Mouse (Mus musculus) kidney, embryonic 16.5 days (tissue): ENCODE data around the gene Cfap299. TPM values are rescaled to one million over a fixed set of nuclear protein-coding genes. Genes with fewer than 3 reads are reported as not detected.
A peak's percentile ranks its signal among the peaks of the same experiment; 100 is the strongest.

Source experiments
- ATAC-seq: fragments of 200-750 bp; cut with Nextera tagmentation; 2 replicates; pipeline ENCODE4 v1.8.0; 2017; ENCODE audit warnings: moderate TSS enrichment; ENCODE audit not compliant: low FRiP score, low TSS enrichment
- H3K27ac ChIP-seq: fragments of 300-500 bp; sonication (generic); 2 replicates; pipeline ENCODE4 v1.5.1; 2014; ENCODE audit warnings: low read length
- H3K27me3 ChIP-seq: fragments of 300-500 bp; sonication (generic); 2 replicates; pipeline ENCODE4 v1.6.1; 2014; ENCODE audit warnings: low read length, control low read depth, mixed read lengths; ENCODE audit not compliant: insufficient read depth
- H3K36me3 ChIP-seq: fragments of 300-500 bp; sonication (generic); 2 replicates; pipeline ENCODE4 v1.6.1; 2014; ENCODE audit warnings: low read length, control low read depth, mixed read lengths; ENCODE audit not compliant: insufficient read depth
- H3K4me1 ChIP-seq: fragments of 300-500 bp; sonication (generic); 2 replicates; pipeline ENCODE4 v1.6.1; 2014; ENCODE audit warnings: low read length, control low read depth, mixed read lengths; ENCODE audit not compliant: insufficient read depth
- H3K4me2 ChIP-seq: fragments of 300-500 bp; sonication (generic); replicated peaks from 2 replicates; pipeline ENCODE4 v1.6.1; 2014; ENCODE audit warnings: low read depth, low read length
- H3K4me3 ChIP-seq: fragments of 300-500 bp; sonication (generic); 2 replicates; pipeline ENCODE4 v1.5.1; 2014; ENCODE audit warnings: mild to moderate bottlenecking, low read length
- H3K9ac ChIP-seq: fragments of 300-500 bp; sonication (generic); replicated peaks from 2 replicates; pipeline ENCODE4 v1.6.1; 2014; ENCODE audit warnings: low read length
- H3K9me3 ChIP-seq: fragments of 300-500 bp; sonication (generic); 2 replicates; pipeline ENCODE4 v1.6.1; 2016; ENCODE audit warnings: low read length, control low read depth
- WGBS: fragments of 180-500 bp; shearing (Covaris S2); extraction: QIAGEN DNeasy Blood & Tissue Kit; methylation state at CpG from one replicate; pipeline ENCODE4 v1.1.7; 2014; 5-methylcytosine and 5-hydroxymethylcytosine counted together
- polyA plus RNA-seq: library from polyadenylated mRNA; unstranded; fragments of >200 nt; fragmentation: Nextera tagmentation; extraction: Ambion mirVana; gene quantifications from 2 replicates; pipeline ENCODE4 v1.2.1, GENCODE M21; 2015

Gene Cfap299
- 0.48 and 0.56 TPM in 2 replicates for polyA plus RNA-seq

GRCm38 (mm10) chr5:98328848-98329624, at the start of gene Cfap299:
TSS of gene Cfap299 (plus strand) at chr5:98329304.
- Histone ChIP-seq H3K4me1 (peaks cover 4% of the 10 kb centered on the region; the same call in 1 of the 2 replicates), H3K4me3 (peak within 1 kb of the TSS; percentile 61), H3K36me3 (no peaks in the 10 kb centered on the region), H3K27ac (no peak within 1 kb of the TSS), H3K27me3 (peaks cover 14% of the 10 kb centered on the region), H3K9me3 (no peaks in the 10 kb centered on the region), H3K4me2 (peak within 1 kb of the TSS; percentile 62), H3K9ac (peak within 1 kb of the TSS; percentile 14)
- peak; percentile 99 for ATAC-seq
- WGBS = 1% methylated on average over 46 of the region's 46 CpGs

GRCm38 (mm10) chr5:98281993-98282392, 47.1 kb upstream of the Cfap299 start:
- Histone ChIP-seq H3K27ac (no peak overlapping the region), H3K9ac (no peak overlapping the region), H3K36me3 (no peaks in the 10 kb centered on the region), H3K4me1 (no peaks in the 10 kb centered on the region), H3K4me2 (no peak overlapping the region), H3K27me3 (0 out of 2 replicates have a peak, but pooled peaks cover 3% of the 10 kb centered on the region), H3K9me3 (no peaks in the 10 kb centered on the region), H3K4me3 (no peak overlapping the region)
- ATAC-seq = no peak
- WGBS = 51% methylated on average over 9 of the region's 9 CpGs

- H3K4me3 ChIP-seq = no peak overlapping the region
- no peaks in the 10 kb centered on the region for H3K9me3 ChIP-seq
- ATAC-seq = no peak
- 39% methylated on average over 17 of the region's 17 CpGs for WGBS
- no peak overlapping the region for H3K9ac ChIP-seq
- H3K27me3 ChIP-seq = 0 out of 2 replicates have a peak, but pooled peaks cover 3% of the 10 kb centered on the region
- H3K4me2 ChIP-seq = peak overlapping the region; percentile 29; the same call in 1 of the 2 replicates
- H3K36me3 ChIP-seq = no peaks in the 10 kb centered on the region
- no peak overlapping the region for H3K27ac ChIP-seq
- no peaks in the 10 kb centered on the region for H3K4me1 ChIP-seq
These were observed 45.2 kb upstream of the Cfap299 start for GRCm38 (mm10) chr5:98283696-98284478.

GRCm38 (mm10) chr5:98290642-98291041, 38.5 kb upstream of the Cfap299 start:
- no peaks in the 10 kb centered on the region for H3K9me3 ChIP-seq
- no peak overlapping the region for H3K4me3 ChIP-seq
- ATAC-seq = no peak
- peaks cover 9% of the 10 kb centered on the region; the same call in 1 of the 2 replicates for H3K4me1 ChIP-seq
- H3K4me2 ChIP-seq = no peak overlapping the region
- no peak overlapping the region for H3K9ac ChIP-seq
- H3K27me3 ChIP-seq = peaks cover 30% of the 10 kb centered on the region
- H3K27ac ChIP-seq = no peak overlapping the region
- no peaks in the 10 kb centered on the region for H3K36me3 ChIP-seq
- WGBS = 82% methylated on average over 8 of the region's 8 CpGs

DNA sequence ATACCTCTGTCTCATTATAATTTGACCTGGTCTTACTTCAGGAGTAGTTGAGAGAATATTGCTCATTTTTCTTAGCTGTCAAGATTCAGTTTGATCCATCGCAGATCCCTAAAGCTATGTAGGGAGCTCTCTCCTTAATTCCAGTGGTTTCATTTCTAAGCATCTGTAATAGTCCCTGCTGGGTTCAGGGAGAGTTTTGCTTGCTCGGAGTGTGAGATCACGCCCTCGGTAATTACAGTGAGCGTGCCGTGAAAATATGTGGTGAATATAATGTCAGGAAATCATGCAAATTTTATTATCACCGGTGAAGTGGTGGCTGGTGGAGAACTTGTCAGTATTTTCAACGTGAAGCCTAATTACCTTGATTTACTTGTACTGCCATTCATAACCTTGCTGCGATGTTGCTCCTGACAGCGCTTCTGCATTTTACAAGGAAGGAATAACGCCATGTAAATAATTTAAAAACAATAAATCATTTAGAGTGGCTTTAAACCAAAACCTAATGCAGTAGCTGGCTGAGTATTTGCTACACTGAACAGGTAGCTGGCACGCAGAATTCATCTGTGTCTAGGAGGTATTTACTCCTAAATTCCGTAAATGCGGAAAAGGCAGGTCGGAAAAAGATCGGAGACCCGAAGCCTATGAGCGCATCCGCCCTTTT, 36.6 kb upstream of the Cfap299 start:
- Histone ChIP-seq H3K4me3 (peak overlapping the region; percentile 24), H3K4me1 (peaks cover 9% of the 10 kb centered on the region; the same call in 1 of the 2 replicates), H3K27me3 (peaks cover 30% of the 10 kb centered on the region), H3K36me3 (no peaks in the 10 kb centered on the region), H3K9me3 (no peaks in the 10 kb centered on the region), H3K4me2 (peak overlapping the region; percentile 41), H3K27ac (no peak overlapping the region), H3K9ac (no peak overlapping the region)
- WGBS = 3% methylated on average over 19 of the region's 19 CpGs
- no peak for ATAC-seq

GRCm38 (mm10) chr5:98293049-98293715, 35.9 kb upstream of the Cfap299 start:
- H3K4me2 ChIP-seq = peak overlapping the region; percentile 41
- peak overlapping the region; percentile 24 for H3K4me3 ChIP-seq
- H3K9me3 ChIP-seq = no peaks in the 10 kb centered on the region
- H3K4me1 ChIP-seq = peaks cover 9% of the 10 kb centered on the region; the same call in 1 of the 2 replicates
- 3% methylated on average over 12 of the region's 12 CpGs for WGBS
- H3K36me3 ChIP-seq = no peaks in the 10 kb centered on the region
- peaks cover 30% of the 10 kb centered on the region for H3K27me3 ChIP-seq
- no peak overlapping the region for H3K9ac ChIP-seq
- no peak for ATAC-seq
- no peak overlapping the region for H3K27ac ChIP-seq

- Histone ChIP-seq H3K27me3 (no peaks in the 10 kb centered on the region), H3K4me1 (no peaks in the 10 kb centered on the region), H3K4me2 (no peak overlapping the region), H3K4me3 (no peak overlapping the region), H3K9me3 (no peaks in the 10 kb centered on the region), H3K36me3 (no peaks in the 10 kb centered on the region), H3K27ac (no peak overlapping the region), H3K9ac (no peak overlapping the region)
- no peak for ATAC-seq
- WGBS = 61% methylated on average over 4 of the region's 4 CpGs
These were observed 29.0 kb upstream of the Cfap299 start for GRCm38 (mm10) chr5:98300079-98300478.

- Histone ChIP-seq H3K4me2 (no peak overlapping the region), H3K27ac (no peak overlapping the region), H3K9ac (no peak overlapping the region), H3K4me1 (no peaks in the 10 kb centered on the region), H3K36me3 (no peaks in the 10 kb centered on the region), H3K27me3 (no peaks in the 10 kb centered on the region), H3K9me3 (no peaks in the 10 kb centered on the region), H3K4me3 (no peak overlapping the region)
- no peak for ATAC-seq
- WGBS = 80% methylated on average over 4 of the region's 4 CpGs
These were observed 23.4 kb upstream of the Cfap299 start for GRCm38 (mm10) chr5:98305673-98306072.

DNA sequence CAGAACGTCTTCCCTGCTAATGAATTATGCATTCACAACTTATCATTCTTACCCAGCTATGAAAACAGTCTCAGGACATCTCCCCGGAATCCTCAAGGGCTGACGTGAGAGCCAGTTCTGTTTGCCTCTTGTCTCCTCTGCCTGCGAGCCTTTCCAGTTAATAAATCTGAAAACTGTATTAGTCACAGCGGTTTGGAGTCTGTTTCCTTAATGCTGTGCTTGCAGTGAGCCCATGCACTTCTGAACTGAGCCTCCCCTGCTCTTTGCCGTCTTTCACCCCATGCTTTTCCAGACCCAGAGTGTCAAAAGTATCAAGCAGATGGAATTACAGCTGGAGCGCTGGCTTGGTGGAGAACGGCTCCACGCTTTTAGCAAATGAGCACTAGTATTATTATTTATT, 22.6 kb upstream of the Cfap299 start:
- Histone ChIP-seq H3K27ac (no peak overlapping the region), H3K27me3 (no peaks in the 10 kb centered on the region), H3K4me2 (no peak overlapping the region), H3K4me3 (no peak overlapping the region), H3K9me3 (no peaks in the 10 kb centered on the region), H3K4me1 (no peaks in the 10 kb centered on the region), H3K36me3 (no peaks in the 10 kb centered on the region), H3K9ac (no peak overlapping the region)
- WGBS = 16% methylated on average over 9 of the region's 9 CpGs
- peak; percentile 46; the same call in 1 of the 2 replicates for ATAC-seq
